Mouse (Mus musculus): ENCODE results near the gene Adarb2. TPM values are rescaled to one million over a fixed set of nuclear protein-coding genes. Genes with fewer than 3 reads are reported as not detected.

Adarb2 gene
- 0.19 and 0.74 TPM in 2 replicates for polyA plus RNA-seq (2015; fragmentation: Nextera tagmentation; extraction: Ambion mirVana)

GRCm38 (mm10) chr13:8202681-8203476 is at the start of gene Adarb2:
TSS of gene Adarb2 (plus strand) at chr13:8202866.

